Mouse (Mus musculus) intestine, embryonic 16.5 days (tissue): ENCODE results near the gene Hoxd12. TPM values are rescaled to one million over a fixed set of nuclear protein-coding genes. Genes with fewer than 3 reads are reported as not detected.

Source experiments
- ATAC-seq: fragments of 200-750 bp; cut with Nextera tagmentation; 2 replicates; pipeline ENCODE4 v1.8.0; 2017; ENCODE audit warnings: moderate TSS enrichment, moderate library complexity
- H3K27ac ChIP-seq: fragments of 300-500 bp; sonication (generic); 2 replicates; pipeline ENCODE4 v1.5.1; 2014; ENCODE audit warnings: mild to moderate bottlenecking, low read length
- H3K27me3 ChIP-seq: fragments of 300-500 bp; sonication (generic); replicated peaks from 2 replicates; pipeline ENCODE4 v1.6.1; 2014; ENCODE audit warnings: low read length, control low read depth, mixed read lengths; ENCODE audit not compliant: control insufficient read depth, insufficient read depth
- H3K36me3 ChIP-seq: fragments of 300-500 bp; sonication (generic); 2 replicates; pipeline ENCODE4 v1.6.1; 2014; ENCODE audit warnings: low read length, control low read depth; ENCODE audit not compliant: control insufficient read depth, insufficient read depth
- H3K4me1 ChIP-seq: fragments of 300-500 bp; sonication (generic); 2 replicates; pipeline ENCODE4 v1.6.1; 2014; ENCODE audit warnings: low read length, control low read depth, mixed read lengths; ENCODE audit not compliant: control insufficient read depth, insufficient read depth
- H3K4me2 ChIP-seq: fragments of 300-500 bp; sonication (generic); 2 replicates; pipeline ENCODE4 v1.6.1; 2014; ENCODE audit warnings: low read depth, low read length, control low read depth
- H3K4me3 ChIP-seq: fragments of 300-500 bp; sonication (generic); 2 replicates; pipeline ENCODE4 v1.5.1; 2014; ENCODE audit warnings: mild to moderate bottlenecking, low read length
- H3K9ac ChIP-seq: fragments of 300-500 bp; sonication (generic); 2 replicates; pipeline ENCODE4 v1.6.1; 2014; ENCODE audit warnings: low read depth, low read length
- H3K9me3 ChIP-seq: fragments of 300-500 bp; sonication (generic); 2 replicates; pipeline ENCODE4 v1.6.1; 2016; ENCODE audit warnings: low read length, control low read depth; ENCODE audit not compliant: control insufficient read depth
- WGBS: fragments of 180-500 bp; shearing (Covaris S2); extraction: QIAGEN DNeasy Blood & Tissue Kit; methylation state at CpG from one replicate; pipeline ENCODE4 v1.1.7; 2014; 5-methylcytosine and 5-hydroxymethylcytosine counted together
- polyA plus RNA-seq: library from polyadenylated mRNA; unstranded; fragments of >200 nt; fragmentation: Nextera tagmentation; extraction: Ambion mirVana; gene quantifications from 2 replicates; pipeline ENCODE4 v1.2.1, GENCODE M21; 2015

The Hoxd12 gene
- polyA plus RNA-seq, 1 experiment from 2014 or later, result 0.60 TPM

DNA sequence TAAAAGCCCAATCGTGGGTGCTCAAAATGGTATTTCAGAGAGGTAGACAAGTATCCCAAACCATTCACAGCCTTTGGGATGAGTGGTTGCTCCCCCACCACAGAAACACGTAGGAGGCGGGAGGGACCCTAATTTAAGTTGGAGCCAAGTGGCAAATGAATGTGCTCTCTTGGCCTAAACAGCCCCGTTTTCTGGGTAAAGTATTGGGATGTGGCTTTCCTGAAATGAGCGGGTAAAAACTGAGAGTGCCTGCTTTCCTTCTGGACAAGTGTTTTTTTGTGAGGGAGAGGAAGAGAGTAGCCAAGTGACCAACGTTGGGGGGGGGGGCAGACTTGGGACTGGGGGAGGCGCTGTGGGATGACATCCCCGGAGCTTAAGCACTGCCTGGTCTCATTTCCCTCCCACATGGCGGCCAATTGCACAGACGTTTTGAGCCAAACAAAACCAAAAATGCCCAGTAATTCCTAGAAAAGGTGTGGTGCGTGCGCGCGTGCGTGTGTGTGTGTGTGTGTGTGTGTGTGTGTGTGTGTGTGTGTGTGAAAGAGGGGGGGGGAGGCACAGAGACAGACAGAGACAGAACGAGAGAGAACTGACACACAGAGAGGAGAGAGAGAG, 36.2 kb downstream of the Hoxd12 start:
- Histone ChIP-seq H3K27ac (no peak overlapping the region), H3K4me2 (peak overlapping the region; percentile 43), H3K36me3 (no peaks in the 10 kb centered on the region), H3K27me3 (peaks cover 54% of the 10 kb centered on the region), H3K4me3 (peak overlapping the region; percentile 66), H3K9me3 (no peaks in the 10 kb centered on the region), H3K4me1 (peaks cover 7% of the 10 kb centered on the region; the same call in 1 of the 2 replicates), H3K9ac (peak overlapping the region; percentile 33; the same call in 1 of the 2 replicates)
- WGBS, result 3% methylated on average over 16 of the region's 16 CpGs
- no peak for ATAC-seq

- Histone ChIP-seq H3K4me1 (peaks cover 7% of the 10 kb centered on the region; the same call in 1 of the 2 replicates), H3K9ac (peak within 1 kb of the TSS; percentile 76), H3K27me3 (peaks cover 49% of the 10 kb centered on the region), H3K4me3 (peak within 1 kb of the TSS; percentile 66), H3K36me3 (no peaks in the 10 kb centered on the region), H3K27ac (peak within 1 kb of the TSS; percentile 82), H3K4me2 (peak within 1 kb of the TSS; percentile 60), H3K9me3 (no peaks in the 10 kb centered on the region)
- WGBS, result under 1% methylated on average over 65 of the region's 65 CpGs
- ATAC-seq, result peak; percentile 54
These were observed 37.2 kb downstream of the Hoxd12 start, which contains the start of the genes Hoxd3 and Hoxd4 for GRCm38 (mm10) chr2:74711721-74712621. TSS of gene Hoxd3 (plus strand) at chr2:74711927. TSS of gene Hoxd4 (plus strand) at chr2:74711929.

DNA sequence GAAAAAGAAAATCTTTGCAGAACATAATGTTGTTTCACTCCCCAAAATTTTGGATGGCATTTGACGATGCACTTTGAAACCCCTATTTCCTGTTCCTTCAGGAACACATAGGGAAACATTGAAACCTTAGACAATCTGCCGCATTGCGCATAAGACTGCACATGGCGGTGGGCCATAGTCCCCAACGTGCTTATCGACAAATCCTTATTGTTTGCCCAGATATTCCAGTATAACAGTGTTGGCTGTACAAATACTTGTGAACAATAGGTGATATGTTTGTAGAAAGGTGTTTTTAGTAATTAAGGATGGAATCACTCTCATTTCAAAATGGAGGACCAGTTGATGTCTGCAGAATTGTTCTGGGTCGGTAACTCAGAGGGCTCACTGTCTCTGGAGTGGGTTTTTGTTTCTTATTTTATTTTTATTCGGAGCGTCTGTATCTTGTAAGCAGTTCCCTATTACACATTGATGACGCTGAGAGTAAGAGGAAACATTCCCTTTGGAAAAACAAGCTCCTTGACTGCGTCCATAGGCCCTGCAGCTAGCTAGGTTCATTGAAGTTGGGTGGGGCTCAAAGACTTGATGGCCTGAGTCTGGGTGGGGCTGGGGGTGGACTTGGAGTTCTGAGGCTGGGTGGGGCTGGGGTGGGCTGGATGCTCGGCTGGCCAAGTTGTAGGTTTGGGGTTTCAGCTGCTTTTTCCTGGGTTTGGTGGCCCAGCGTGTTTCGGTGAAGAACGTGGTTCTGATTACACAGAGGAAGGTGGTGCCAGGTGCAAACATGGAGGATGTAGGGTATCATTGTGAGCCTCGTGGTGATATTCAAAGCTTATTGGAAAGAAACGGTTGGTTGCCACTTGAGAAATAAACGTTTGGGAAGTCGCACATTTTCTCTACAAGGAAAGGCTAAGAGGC, 38.7 kb downstream of the Hoxd12 start:
- Histone ChIP-seq H3K4me3 (peak overlapping the region; percentile 66), H3K27ac (no peak overlapping the region), H3K4me2 (peak overlapping the region; percentile 56), H3K4me1 (peaks cover 7% of the 10 kb centered on the region; the same call in 1 of the 2 replicates), H3K9ac (no peak overlapping the region), H3K9me3 (no peaks in the 10 kb centered on the region), H3K27me3 (peaks cover 40% of the 10 kb centered on the region), H3K36me3 (no peaks in the 10 kb centered on the region)
- ATAC-seq, result no peak
- 20% methylated on average over 19 of the region's 19 CpGs for WGBS

GRCm38 (mm10) chr2:74714156-74714789, 39.5 kb downstream of the Hoxd12 start:
- H3K27ac ChIP-seq, result peak overlapping the region; percentile 33; the same call in 1 of the 2 replicates

DNA sequence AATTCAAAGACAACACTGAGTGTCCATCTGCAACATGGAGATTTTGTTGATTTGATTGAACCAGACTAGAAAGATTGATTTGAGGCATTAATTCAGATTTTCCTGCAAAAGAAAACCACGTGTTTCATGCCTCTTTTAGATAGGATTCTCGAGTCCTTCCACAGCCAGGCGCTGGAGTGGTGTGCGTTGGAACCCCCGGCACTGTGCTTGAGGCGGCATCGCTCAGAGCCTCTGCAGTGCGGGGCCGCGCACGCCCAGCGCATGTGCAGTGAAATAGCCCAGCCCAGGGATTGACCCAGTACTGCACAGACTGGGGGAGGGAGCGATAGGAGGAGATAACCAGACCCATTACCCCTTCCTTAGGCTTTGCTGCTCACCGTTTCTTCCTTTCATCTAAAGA, 40.1 kb downstream of the Hoxd12 start:
- peaks cover 7% of the 10 kb centered on the region; the same call in 1 of the 2 replicates for H3K4me1 ChIP-seq
- no peak overlapping the region for H3K9ac ChIP-seq
- H3K27ac ChIP-seq, result peak overlapping the region; percentile 33; the same call in 1 of the 2 replicates
- H3K36me3 ChIP-seq, result no peaks in the 10 kb centered on the region
- H3K9me3 ChIP-seq, result no peaks in the 10 kb centered on the region
- ATAC-seq, result peak; percentile 60
- H3K4me3 ChIP-seq, result peak overlapping the region; percentile 11
- H3K27me3 ChIP-seq, result peaks cover 31% of the 10 kb centered on the region
- H3K4me2 ChIP-seq, result peak overlapping the region; percentile 56
- WGBS, result 5% methylated on average over 14 of the region's 14 CpGs

More at GRCm38 (mm10) chr2:74714156-74714789, 39.5 kb downstream of the Hoxd12 start:
- no peak for ATAC-seq
- Histone ChIP-seq H3K27me3 (peaks cover 33% of the 10 kb centered on the region), H3K4me2 (peak overlapping the region; percentile 56), H3K4me1 (peaks cover 7% of the 10 kb centered on the region; the same call in 1 of the 2 replicates), H3K4me3 (peak overlapping the region; percentile 11; the same call in 1 of the 2 replicates), H3K9ac (no peak overlapping the region), H3K36me3 (no peaks in the 10 kb centered on the region), H3K9me3 (no peaks in the 10 kb centered on the region)
- 20% methylated on average over 18 of the region's 18 CpGs for WGBS

- WGBS, result 3% methylated on average over 26 of the region's 26 CpGs
- H3K36me3 ChIP-seq, result no peaks in the 10 kb centered on the region
- peak overlapping the region; percentile 56 for H3K4me2 ChIP-seq
- H3K9me3 ChIP-seq, result no peaks in the 10 kb centered on the region
- H3K4me1 ChIP-seq, result peaks cover 7% of the 10 kb centered on the region; the same call in 1 of the 2 replicates
- peak overlapping the region; percentile 29 for H3K4me3 ChIP-seq
- ATAC-seq, result peak; percentile 66
- no peak overlapping the region for H3K27ac ChIP-seq
- H3K27me3 ChIP-seq, result peaks cover 28% of the 10 kb centered on the region
- no peak overlapping the region for H3K9ac ChIP-seq
These were observed 40.9 kb downstream of the Hoxd12 start for GRCm38 (mm10) chr2:74715504-74716241.

- Histone ChIP-seq H3K36me3 (no peaks in the 10 kb centered on the region), H3K9me3 (no peaks in the 10 kb centered on the region), H3K9ac (no peak overlapping the region), H3K4me1 (peaks cover 14% of the 10 kb centered on the region; the same call in 1 of the 2 replicates), H3K4me2 (no peak overlapping the region), H3K4me3 (no peak overlapping the region), H3K27me3 (peaks cover 35% of the 10 kb centered on the region), H3K27ac (no peak overlapping the region)
- ATAC-seq, result no peak
- 26% methylated on average over 2 of the region's 2 CpGs for WGBS
These were observed 45.6 kb downstream of the Hoxd12 start for GRCm38 (mm10) chr2:74720384-74720783.

DNA sequence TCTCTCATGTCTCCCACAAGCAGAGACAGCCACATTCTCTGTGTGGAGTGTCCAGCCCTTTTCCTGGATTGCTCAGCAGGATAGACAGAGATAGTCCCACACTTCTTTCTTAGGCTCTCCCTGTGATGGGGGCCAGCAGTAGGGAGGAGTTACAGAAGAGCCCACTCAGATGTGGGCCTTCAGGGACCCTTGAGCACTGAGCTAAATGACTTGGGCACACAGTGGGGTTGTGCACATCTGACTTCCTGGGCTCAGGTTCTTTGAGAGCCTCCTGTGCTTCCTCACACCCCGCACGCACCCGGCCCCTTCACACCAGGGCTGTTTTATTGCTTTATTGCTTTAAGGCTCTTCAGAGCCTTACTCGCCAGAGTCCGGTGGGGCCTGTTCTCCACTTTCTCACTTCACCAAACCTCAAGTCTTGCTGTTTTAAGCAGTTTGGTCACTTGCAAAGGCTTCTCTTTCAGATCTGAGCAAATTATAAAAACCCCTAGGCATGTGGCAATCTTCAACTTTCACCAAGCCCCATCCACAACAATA, 46.2 kb downstream of the Hoxd12 start:
- Histone ChIP-seq H3K9ac (no peak overlapping the region), H3K27me3 (peaks cover 39% of the 10 kb centered on the region), H3K4me3 (no peak overlapping the region), H3K36me3 (no peaks in the 10 kb centered on the region), H3K27ac (peak overlapping the region; percentile 16; the same call in 1 of the 2 replicates), H3K4me2 (no peak overlapping the region), H3K9me3 (no peaks in the 10 kb centered on the region), H3K4me1 (peaks cover 11% of the 10 kb centered on the region; the same call in 1 of the 2 replicates)
- ATAC-seq, result peak; percentile 74
- WGBS, result 34% methylated on average over 5 of the region's 5 CpGs
